Mouse (Mus musculus) adrenal gland, postnatal 10 days (tissue): ENCODE data around the gene Atg101. TPM values are rescaled to one million over a fixed set of nuclear protein-coding genes. Genes with fewer than 3 reads are reported as not detected.

Source experiments
- DNase-seq: peaks from one replicate; pipeline ENCODE4 v3.0.0; 2021; ENCODE audit warnings: mixed read lengths
- long read RNA-seq, 2 experiments: library from polyadenylated mRNA; stranded (forward); transcript quantifications; one replicate each; pipeline ENCODE4 v2.0.0; 2021
- total RNA-seq, 2 experiments: library from RNA; stranded (reverse); gene quantifications; 2 replicates each; pipeline ENCODE4 v1.2.3; 2021

The Atg101 gene
- total RNA-seq: 100 to 1,000 TPM in 1 of 2 experiments, 10 to 100 TPM in 1; 36.6 to 103 TPM
- long read RNA-seq, experiment 1, transcript Atg101-203 (2 exons, 605 nt): minor isoform, 8 of 247 reads
- long read RNA-seq, experiment 1, transcript Atg101-201 (3 exons, 1,270 nt): major isoform, 220 of 247 reads
- long read RNA-seq, experiment 1, partial matches to known transcripts: 1 of 247 reads
- long read RNA-seq, experiment 1, other reads (novel, unspliced or antisense): 18 of 247 reads
- long read RNA-seq, experiment 2, transcript Atg101-201 (3 exons, 1,270 nt): major isoform, 48 of 55 reads
- long read RNA-seq, experiment 2, partial matches to known transcripts: 0 of 55 reads
- long read RNA-seq, experiment 2, other reads (novel, unspliced or antisense): 6 of 55 reads

DNA sequence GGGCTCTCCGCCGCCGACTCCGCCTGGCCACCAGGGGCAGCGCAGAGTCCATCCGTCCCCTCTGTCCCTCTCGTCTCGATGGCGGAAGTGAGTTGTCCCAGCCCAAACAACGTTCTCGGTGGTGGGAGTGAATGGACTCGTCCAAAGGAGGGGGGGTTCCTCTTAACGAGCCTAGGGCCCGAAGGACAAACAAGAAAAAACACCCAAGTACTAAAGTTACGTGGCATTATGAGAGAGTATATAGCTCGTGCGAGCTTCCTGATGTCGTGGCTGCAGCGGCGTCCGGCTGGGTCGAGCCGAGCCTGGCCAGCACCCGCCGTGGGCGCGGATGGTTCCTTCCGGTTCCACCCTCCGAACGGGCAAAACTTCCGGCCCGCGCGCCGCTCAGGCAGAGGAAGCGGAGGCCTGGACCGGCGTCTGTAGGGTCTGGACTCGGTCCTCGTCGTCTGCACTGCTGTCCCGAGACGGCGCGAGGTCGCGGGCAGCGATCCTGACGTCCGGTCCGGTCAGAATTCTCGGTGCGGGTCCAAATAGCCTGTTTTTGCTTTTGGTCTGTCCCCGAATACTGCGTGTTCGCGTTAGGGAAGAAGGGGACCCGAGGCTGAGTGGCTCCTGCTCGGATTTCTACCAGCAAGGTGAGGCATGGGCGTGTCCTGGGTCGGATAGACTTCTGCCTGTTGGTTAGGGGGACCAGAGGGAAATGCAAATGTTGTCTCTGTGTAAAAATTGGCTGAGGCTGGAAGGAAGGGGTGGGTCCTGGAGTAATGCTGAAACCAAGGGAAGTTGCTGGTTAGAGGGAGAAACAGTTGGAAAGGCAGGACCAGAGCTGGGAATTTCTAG is at the start of gene Atg101:
TSS of gene Atg101 (plus strand) at position 362 of the 840 bp plus-strand sequence.
- DNase-seq: peak; percentile 93

DNA sequence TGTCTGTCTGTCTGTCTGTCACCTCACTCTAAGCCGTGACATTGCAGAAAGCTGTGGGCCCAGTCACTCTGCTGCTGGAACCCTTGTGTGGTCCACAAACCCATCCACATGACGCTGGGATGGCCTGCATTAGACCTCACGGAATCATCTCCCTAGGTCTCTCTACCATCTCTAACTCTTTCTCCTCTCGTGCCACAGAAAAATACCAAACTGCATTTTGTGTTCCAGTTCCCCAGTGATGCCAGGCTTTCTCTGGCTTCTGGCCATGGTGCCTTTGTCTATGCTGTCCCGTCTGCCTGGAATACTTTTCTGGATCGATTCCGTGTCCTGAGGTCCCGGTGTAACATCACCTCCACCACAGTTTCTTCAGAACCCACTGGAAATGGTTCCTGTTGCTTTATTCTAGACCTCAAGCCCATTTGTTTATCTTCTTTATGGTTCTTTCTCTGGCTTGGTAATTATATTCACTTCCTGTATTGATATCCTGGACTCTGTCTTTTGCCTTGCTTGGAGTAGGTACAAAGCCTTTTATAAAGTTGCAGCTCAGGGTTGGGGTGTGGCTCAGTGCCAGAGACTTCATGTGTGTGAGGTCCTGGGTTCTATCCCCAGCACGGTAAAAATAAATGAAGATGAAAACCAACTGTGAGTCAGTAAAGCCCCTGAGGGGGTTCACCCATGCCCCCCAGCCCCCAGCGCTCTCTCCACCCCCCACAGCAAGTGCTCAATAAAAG is 49.3 kb upstream of the Atg101 start:
- no peak for DNase-seq

DNA sequence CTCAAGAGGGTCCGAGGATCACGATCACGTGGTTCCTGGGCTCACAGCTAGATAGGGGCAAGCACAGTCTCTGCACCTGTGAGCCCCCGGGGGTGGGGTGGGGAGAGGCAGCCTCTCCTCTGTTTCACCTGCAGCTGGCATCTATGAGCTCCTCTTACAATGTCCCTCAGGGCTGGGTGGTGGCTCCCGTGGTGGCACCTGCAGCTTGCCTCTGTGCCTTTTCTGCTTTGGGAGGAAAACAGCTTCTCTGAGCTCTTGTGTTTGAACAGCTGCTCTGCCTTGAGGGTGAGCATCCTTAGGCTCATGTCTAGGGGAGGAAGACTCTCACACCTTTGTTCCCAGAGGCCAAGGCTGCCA is 48.8 kb upstream of the Atg101 start:
- DNase-seq: no peak

DNA sequence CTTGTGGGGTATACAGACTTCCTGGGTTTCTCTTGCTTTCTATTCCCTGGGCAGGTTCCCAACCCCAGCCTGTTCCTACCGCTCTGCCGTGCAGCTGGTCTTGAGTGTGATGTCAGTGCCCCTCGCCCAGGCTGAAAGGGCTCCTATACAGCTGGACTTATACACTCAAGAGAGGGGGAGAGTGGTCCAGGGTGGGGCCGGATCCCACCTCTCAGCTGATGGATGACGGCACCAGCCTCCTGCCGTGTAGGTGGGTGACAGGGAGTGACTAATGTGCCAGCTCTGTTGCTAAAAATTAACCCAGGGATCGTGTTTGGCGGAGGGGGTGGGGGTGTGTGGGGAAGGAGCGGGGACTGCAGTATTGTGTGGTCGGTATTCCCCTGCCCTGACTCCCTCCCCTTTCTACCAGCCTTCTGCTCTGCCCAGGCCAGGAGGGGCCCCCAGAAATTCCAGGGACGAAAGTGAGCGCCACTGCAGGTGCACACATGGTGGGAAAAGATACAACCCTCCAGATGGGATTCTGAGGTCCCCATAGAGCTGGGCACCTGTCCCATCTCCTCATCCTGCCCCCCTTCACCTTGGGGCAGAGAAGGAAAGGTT is 48.2 kb upstream of the Atg101 start:
- no peak for DNase-seq

DNA sequence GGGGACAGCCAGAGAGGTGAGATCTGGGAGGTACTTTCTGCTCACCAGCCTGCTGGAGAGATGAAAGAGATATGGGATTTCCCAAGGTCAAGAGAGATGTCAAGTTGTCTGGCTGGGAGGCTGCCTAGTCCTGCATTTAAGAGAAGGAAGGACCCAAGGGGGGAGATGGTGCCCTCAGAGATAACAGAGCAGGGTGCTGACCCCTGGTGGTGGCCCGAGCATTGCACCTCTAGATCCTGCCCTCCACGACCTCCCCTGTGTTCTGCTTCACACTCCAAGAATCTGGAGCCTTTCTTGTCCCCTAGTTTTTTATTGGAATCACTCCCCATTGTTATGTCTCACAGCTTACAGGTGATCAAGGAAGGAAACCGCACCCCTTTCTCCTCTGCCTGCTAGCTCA is 47.2 kb upstream of the Atg101 start:
- DNase-seq: peak; percentile 88

DNA sequence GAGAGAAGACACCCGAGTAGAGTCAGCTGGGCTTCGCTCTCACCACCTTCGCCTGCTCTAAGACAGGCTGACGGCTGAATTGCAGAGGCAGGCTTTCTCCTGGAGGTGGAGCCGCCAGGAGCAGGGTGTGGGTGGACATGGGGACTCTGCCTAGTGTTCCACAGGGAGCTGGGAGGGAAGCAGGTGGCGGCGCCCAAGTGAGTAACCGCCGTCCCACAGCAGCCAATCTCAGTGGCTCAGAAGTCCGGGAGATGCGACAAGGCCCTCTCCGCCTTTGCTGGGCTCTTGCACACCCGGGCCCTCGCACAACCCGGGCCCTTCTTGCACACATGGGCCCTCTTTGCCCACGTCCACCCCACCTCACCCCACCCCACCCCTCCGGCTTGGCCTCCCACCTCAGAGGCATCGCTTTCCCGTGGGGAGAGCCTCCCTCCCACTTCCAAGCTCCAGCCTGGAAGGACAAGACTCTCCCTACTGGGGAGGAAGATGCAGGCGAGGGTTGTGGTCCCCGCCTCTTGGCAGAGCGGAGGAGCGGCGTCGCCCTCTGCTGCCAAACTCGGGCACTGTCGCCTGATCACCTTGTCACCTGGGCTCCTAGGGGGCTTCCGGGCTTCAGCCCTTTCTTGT is 45.1 kb upstream of the Atg101 start:
- peak; percentile 74 for DNase-seq

DNA sequence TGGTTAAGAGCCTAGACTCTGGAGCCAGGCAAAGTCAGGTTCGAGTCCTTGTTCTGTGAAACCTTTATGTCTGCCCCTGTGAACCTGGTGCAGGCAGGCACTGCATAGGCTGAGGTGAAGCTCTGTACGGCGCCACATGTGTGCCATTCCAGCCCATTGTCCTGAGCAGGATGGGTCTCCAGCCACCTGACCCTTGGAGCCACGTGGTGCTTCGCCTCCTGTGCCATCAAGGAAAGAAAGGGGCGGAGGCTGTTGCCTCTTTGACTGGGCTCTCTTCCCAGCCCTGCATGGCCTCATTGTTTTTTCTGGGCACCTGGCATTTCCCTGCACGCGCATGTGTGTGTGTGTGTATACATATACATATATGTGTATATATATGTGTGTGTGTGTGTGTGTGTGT is 44.3 kb upstream of the Atg101 start:
- no peak for DNase-seq

DNA sequence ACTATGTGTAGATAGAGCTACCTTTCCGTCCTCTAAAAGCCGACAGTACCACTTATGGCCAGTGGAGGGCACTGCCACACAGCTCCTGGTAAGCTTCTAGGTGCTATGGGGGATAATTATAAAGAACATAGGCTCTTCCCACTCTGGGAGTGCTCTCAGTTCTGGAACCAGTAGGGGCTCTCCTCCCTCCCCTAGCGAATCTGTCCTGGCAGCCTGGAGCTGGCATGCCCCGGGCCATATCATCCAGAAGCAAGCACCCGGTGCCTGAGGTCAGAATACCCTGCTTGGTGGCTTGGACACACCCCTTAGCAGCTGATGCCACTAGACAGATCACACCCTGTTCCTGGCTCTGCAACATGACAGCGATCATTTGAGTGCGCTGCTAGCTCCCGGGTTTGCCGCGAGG is 43.3 kb upstream of the Atg101 start:
- DNase-seq: peak; percentile 90

DNA sequence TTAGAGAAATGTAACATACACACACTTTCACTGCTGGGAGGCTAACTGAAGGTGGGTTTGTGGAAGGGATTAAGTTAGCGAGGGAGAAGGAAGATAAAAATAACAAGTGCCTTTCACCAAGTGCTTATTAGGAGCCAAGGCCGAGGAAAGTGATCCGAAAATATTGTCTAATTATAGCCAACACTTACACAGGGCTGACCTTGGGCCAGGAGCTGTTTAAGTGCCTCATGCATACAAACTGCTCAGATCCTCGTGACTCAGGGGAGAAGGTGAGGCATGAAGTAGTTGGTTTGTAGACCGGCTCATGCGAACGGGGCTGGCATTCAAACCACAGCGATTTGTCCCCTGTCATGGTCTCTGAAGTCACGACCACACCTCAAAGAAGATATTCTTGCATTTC is 42.8 kb upstream of the Atg101 start:
- DNase-seq: no peak

DNA sequence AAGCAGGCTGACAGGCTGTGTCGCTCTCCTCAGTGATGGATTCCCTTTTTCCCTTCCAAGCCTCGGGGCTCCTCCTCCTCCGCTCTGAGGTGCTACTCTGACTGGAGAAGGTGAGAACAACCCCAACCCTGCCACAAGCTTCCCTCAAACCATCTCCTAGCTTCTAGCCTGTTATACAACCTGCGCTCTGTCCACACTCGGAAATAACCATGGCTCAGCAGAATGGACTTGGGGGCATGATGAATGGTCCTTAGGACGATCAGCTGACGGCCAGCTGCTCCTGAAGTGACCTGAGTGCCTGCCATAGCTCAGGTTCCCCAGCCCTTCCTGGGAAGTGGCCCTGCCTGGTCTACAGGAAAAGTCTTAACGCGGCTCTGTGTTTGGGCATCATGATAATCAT is 42.2 kb upstream of the Atg101 start:
- DNase-seq: no peak

DNA sequence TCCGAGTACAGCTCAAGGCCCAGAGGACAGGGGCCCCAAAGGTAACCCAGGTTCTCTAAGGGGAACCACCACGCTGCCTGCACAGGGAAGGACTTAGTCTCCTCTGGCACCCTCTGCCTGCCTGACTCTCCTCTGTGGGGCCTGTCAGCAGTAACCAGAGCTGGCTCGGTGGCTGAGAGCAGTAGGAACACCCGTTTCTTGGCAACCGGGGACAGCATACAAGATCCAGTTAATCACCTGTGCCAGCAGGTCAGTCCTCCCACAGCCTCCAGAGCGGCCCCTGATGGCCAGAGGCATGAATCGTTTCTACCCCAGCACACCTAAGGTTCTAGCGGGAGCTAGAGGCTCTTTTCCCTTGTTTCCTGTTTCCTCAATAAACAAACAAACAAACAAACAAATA is 41.4 kb upstream of the Atg101 start:
- peak; percentile 61 for DNase-seq

DNA sequence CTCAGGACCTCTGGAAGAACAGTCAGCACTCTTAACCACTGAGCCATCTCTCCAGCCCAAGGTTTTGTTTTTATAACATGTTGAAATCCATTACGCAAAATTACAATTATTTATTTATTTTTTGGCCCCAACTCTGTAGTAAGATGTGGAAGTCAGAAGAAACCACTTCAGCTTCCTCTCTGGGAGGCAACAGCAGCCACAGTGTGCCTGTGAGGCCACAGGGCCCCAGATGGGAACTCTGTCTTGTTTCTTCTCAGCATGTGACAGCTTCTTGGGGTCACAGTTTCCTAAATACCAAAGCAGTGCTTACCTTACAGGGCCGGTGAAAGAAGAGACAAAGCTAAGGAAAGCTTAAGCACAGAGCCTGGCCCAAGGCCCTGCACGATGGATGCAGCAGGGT is 40.1 kb upstream of the Atg101 start:
- no peak for DNase-seq

DNA sequence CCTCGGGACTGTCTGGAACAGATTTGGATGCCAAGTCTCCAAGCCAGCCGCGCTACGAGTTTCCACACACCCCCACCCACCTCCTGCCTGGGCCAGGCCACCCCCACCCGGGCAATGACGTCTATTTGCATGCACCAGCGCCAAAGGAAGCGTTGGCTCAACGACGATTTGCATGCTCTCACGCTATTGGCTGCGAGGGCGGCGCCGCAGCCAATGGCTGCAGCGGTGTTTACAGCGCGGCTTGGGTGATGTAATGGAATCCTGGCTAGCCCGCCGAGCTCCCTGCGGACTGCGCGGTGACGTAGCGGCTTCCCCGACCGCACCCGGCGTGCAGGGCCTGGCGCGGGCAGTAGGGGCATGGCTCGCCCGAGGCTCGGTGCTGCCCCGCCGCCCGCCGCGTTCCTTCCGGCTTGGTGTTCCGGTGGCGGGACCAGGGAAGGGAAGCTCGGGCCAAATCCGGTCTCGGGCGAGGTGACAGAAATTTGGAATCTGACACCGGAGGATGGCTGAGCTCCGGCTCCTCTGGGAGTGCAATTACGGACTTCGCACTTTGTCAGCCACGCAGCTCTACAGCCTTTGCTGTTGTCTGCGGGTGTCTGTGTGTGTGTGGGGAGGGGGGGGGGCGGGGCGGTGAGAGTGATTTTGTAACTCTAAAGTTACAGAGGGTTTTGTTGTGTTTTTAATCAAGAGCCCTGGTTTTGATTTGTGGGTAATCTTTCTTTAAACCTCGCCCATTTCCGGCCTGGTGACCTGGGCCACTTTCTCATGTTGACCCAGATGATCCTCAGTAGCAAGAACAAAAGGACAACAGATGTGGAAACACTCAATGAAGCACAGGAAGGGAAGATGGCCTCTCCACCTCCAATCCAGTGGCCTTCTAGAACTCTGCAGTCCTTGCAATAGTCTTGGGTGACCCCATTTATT is 37.6 kb upstream of the Atg101 start:
- DNase-seq: peak; percentile 97

DNA sequence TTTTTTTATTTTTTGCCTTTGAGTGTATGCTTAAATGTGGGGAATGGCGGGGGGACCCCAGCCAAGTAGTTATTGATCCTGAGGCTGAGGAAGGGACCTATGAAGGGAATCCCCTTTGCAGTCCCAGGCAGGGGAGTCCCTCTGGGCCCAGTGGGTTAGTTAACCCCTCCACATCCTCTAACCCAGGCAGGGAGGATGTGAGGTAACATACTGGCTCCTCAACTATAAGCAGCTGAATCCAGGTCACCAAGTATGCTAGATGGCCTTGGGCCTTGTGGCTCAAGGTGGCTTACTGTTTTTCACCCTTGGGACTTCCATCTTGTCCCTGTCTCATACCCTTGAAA is 36.9 kb upstream of the Atg101 start:
- DNase-seq: no peak

DNA sequence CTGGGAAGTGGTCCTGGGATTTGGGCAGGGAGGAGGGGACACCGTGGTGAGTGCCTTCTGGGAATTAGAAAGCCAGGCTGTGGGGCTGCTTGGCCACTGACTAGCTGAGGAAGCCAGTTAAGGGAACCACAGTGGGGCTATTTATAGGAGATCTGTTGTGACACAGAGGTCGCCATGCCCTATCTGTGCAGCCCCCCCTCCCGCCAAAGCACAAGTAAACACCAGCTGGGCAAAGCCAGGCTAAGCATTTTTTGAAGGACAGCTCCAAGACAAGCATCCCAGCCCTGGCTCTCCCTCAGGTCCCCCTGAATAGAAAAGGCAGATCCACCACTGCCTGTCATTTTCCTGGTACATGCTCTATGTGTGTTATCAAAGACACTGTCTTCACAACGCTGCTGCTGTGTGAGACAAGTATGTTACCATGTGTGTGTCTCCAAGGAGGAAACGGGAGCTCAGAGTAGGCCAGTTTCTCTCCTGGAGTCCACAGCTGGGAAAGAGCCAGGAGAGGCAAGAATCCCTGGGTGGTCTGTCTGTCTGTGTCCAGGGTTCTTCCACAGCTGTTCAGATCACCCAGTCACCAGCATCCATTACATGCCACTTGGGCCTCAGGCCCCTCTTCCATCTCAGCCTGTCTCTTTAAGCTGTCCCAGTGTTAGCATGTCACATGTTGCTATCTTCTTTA is 35.9 kb upstream of the Atg101 start:
- no peak for DNase-seq

DNA sequence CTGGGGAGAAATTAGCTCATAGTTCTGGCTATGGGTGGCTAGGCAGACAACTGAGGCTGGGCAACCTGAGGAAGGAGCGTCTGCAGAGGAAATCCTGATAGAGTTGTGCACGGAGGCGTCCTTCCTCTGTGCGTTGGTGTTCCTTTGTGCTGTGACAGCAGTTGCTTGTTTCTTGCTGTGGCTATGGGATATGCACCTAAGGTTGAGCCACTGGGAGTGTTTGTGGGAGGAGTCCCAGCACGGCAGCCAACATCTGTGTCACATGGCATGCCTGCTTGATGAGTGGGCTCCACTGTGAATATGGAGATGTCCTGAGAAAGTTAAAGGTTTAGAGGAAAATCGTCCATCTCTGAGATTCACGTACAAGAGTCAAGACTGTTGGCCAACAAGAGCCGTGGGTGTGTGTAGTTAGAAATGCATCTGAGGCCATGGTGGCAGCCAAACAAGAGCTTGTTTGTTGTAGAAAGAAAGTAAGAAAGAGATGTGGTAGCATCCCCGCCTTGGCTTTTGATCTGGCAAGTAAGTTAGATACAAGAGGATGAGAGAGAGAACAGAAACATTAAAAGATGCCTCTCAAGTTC is 33.8 kb upstream of the Atg101 start:
- no peak for DNase-seq

DNA sequence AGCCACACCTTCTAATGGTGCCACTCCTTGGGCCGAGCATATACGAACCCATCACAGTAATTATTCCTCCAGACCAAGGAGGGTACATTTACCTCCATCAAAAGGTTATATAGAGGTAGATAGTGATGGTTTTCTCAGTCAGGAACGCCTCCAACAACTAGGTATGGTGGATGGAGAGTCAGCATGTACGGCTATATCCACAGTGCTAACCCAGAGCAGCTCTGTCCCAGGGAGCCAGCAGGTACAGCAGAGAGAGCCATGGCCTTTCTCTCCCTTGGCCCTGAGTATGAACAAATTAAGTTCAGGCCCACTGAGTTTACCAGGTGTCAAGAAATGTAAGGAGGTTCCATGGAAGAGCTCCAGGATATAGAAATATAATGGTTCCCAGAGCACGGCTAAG is 32.1 kb upstream of the Atg101 start:
- no peak for DNase-seq

DNA sequence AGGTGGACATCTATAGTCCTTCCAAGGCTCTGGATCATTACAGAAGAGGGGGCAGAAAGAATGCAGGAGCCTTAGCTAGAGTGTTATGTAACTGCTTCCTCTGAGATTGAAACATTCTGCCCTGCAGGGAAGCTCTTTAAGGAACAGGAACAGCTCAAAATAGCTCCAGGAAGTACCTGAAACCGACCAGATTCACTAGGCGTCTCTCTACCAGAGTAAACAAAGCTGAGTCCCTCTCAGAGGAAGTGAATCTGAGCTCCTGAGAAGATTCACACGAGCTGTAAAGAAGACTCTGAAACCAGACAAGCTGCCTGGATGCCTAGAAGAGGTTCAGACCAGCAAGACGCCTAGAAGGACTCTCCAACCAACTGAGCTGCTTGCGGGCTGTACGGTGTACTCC is 31.5 kb upstream of the Atg101 start:
- no peak for DNase-seq

DNA sequence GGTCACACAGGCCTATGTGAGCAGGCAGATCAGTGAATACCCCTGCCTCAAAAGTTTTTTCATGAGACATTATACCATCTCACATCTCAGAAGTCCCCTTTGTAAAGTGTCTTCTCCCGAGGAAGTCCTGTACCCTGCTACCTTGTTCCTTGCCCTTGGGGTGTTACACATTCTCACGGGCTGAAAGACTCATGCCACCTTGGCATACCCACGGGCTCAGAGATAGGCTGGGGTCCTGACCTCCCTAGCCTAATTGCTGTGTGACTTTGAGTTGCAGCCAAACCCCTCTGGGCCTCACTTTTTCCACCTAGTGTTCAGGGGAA is 30.5 kb upstream of the Atg101 start:
- DNase-seq: no peak
